Mouse (Mus musculus): Measurements from ENCODE around the gene Rab10.

DNA sequence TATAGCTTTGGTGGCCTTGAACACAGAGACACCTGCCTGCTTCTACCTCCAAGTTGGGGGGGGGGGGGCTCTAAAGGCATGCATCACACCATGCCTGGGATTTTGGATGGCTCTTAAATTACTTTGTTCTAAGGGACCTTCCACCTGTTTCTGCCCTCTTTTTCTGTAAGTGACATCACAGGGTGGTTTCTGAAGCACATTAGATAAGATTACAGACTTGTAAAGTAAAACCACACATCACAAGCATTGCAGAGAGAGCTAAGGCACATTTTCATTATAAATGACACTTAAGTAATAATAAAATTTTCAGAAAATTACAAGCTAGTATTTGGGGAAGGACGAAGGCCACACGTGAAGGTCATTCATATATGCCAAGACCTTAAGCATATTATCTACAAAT lies 54.3 kb downstream of the Rab10 start:
- TF ChIP-seq POLR2A (IDR thresholded peaks at IDR 0.05; ENCODE audit: borderline replicate concordance, extremely low read depth, low read depth, low read length) = no peak
- no peak for TF ChIP-seq CTCF (IDR thresholded peaks at IDR 0.05; ENCODE audit: insufficient read depth, low read length)
